Mouse (Mus musculus) right cerebral cortex, postnatal 25 days (tissue): ENCODE measurements around the gene Samsn1.

ENCODE experiments used
- DNase-seq: peaks from one replicate; pipeline ENCODE4 v3.0.0; 2022

Samsn1 gene

GRCm38 (mm10) chr16:75930222-75930553 is 91.9 kb downstream of the Samsn1 start:
- no peak for DNase-seq

GRCm38 (mm10) chr16:75929536-75930221 is 92.4 kb downstream of the Samsn1 start:
- no peak for DNase-seq

- DNase-seq = no peak
Observed at GRCm38 (mm10) chr16:75926511-75926910, 95.6 kb downstream of the Samsn1 start.

DNA sequence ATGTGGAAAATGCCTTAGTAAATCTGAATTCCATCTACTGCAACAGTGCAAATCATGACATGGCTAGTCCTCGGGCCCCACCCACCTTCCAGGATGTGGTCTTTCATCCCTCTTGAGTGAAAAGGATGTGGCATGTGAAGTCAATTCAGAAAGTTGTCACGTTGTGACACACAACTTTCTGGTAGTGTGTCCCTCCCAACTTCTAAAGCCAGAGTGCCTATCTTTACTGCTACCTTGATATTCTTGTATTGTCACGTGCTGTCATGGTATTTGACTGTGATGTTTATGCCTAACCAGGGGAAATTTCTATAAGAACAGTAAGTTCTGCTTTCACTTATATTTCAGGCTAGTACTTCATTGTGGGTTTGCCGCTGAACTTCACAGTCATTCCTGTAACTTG is 101.2 kb downstream of the Samsn1 start:
- DNase-seq = no peak

GRCm38 (mm10) chr16:75919298-75919697 is 102.8 kb downstream of the Samsn1 start:
- DNase-seq = no peak

GRCm38 (mm10) chr16:75917712-75918111 is 104.4 kb downstream of the Samsn1 start:
- no peak for DNase-seq

DNA sequence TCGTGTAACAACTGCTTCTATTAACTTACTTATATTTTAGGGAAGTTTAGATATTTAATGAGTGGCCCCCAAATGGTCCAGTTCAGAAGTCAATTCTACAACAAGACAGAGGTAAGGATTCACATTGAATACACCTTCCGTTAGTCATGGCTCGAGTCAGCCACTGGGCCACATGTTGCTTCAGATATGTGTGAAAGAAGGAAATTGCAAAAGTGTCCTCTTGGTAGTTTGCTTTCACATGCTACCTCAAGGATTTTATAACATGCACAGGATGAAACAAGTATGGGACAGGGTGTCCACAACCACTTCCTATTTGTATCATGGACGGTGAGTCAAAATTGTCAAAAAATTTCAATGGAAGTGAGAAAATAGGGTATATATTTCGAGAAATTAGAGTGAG is 110.0 kb downstream of the Samsn1 start:
- DNase-seq = no peak

GRCm38 (mm10) chr16:75908635-75909494 is 113.2 kb downstream of the Samsn1 start:
- DNase-seq = no peak

GRCm38 (mm10) chr16:75906790-75907189 is 115.3 kb downstream of the Samsn1 start:
- no peak for DNase-seq

GRCm38 (mm10) chr16:75906260-75906659 is 115.8 kb downstream of the Samsn1 start:
- DNase-seq = no peak

GRCm38 (mm10) chr16:75905324-75905723 is 116.8 kb downstream of the Samsn1 start:
- no peak for DNase-seq

GRCm38 (mm10) chr16:75904072-75904471 is 118.0 kb downstream of the Samsn1 start:
- no peak for DNase-seq

DNA sequence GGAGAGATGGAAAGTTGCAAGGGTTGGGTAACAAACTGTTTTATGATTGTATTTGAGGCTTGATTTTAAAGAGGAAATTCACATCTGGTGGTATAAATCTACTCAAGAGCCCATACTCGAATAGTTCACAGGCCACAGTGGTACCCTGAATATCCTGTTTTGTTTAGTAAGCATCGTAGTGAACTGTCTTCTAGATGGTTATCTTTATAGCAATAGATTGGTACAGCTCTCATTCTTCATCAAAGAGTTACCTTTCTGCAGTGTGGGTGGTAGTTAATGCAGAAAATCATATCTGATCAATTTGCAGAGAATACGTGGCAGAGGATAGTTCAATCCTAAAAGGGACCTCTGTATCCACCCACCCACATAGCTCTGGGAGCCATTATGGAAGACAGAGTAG is 119.1 kb downstream of the Samsn1 start:
- DNase-seq = no peak

- DNase-seq = no peak
Observed at GRCm38 (mm10) chr16:75899885-75900620, 122.0 kb downstream of the Samsn1 start.

DNA sequence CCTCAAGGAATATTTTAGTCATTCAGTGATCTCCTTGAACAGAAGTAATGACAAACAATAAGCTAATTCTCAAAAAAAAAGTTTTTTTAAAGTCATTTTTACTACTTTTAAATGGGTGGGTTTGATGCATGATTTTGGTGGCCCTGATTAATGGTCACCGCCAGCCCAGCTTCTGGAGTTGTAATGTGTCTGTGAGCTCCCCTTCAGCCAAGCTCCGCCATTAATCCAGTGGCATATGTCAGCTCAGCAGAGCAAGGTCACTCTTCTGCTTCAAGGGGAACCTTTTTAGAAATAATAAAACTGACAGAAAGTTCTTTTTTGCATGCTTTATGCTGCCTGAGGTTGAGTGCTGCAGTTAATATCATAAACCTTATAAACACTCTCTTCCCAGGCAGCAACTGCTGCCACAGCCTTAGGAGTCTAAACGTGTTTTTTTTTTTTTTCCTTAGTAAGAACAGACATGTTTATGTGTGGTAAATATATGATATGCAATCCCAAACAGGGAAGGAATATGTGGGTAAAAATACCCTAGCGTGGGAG is 124.2 kb downstream of the Samsn1 start:
- DNase-seq = no peak

- DNase-seq = no peak
Observed at GRCm38 (mm10) chr16:75894263-75894901, 127.7 kb downstream of the Samsn1 start.

DNA sequence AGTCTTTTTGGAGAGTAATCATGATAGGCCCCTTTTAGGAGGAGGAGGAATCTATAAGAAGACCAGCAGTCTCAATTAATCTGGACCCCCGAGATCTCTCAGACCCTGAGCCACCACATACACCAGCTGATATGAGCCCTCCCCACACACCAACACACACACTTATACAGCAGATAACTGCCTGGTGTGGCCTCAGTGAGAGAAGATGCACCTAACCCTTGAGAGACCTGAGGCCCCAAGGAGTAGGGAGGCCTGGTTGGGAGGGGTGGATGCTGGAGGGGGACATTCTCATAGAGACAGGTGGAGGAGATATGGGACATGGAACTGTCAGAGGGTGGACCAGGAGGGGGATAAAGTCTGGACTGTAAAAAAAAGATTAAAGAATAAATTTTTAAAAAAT is 128.6 kb downstream of the Samsn1 start:
- DNase-seq = no peak

- DNase-seq = no peak
Observed at GRCm38 (mm10) chr16:75889081-75889646, 132.9 kb downstream of the Samsn1 start.

DNA sequence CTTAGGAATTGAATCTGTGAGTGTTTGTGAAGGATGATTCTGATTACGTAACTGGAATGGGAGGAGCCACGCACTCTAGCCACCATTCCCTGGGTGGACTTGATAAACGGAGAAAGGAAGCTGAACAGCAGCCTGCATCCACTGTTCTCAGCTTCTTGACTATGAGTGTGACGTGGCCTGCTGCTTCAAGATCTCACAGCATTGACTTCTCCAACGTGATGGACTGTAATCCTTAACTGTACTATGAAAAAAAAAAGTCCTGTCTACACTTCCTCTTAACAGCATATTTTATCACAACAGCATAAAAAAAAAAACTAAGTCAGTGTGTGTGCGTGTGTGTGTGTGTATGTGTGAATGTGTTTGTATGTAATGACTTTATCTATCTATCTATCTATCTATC is 134.9 kb downstream of the Samsn1 start:
- DNase-seq = no peak

GRCm38 (mm10) chr16:75878885-75879284 is 143.2 kb downstream of the Samsn1 start:
- DNase-seq = no peak

DNA sequence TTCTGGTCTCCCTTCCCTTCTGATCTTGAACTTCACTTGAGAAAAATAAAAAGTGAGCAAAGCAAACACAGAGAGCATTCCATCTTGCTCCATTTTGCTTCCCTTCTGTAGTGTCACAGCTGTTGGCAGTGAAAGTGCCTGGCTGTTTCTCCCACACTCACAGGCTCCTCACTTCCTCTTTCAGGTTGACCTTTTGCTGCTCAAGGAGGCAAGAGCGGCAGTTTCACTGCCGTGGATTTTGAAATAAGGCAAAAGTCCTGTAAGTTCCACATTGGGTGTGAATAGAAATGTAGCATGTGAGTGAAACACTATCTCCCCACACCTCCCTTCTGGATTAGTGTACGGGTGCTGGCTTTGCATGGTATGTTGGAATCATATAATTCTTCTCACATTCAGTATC is 144.9 kb downstream of the Samsn1 start:
- DNase-seq = no peak

- no peak for DNase-seq
Observed at GRCm38 (mm10) chr16:75875896-75876295, 146.2 kb downstream of the Samsn1 start.

GRCm38 (mm10) chr16:75874508-75874907 is 147.6 kb downstream of the Samsn1 start:
- no peak for DNase-seq
